Mouse (Mus musculus): ENCODE data around the gene Lnpk. TPM values are rescaled to one million over a fixed set of nuclear protein-coding genes. Genes with fewer than 3 reads are reported as not detected.

The Lnpk gene
- total RNA-seq (2015) (31.9 and 33.1 TPM in 2 replicates), total RNA-seq (2017) (33.2 and 44.9 TPM in 2 replicates)

DNA sequence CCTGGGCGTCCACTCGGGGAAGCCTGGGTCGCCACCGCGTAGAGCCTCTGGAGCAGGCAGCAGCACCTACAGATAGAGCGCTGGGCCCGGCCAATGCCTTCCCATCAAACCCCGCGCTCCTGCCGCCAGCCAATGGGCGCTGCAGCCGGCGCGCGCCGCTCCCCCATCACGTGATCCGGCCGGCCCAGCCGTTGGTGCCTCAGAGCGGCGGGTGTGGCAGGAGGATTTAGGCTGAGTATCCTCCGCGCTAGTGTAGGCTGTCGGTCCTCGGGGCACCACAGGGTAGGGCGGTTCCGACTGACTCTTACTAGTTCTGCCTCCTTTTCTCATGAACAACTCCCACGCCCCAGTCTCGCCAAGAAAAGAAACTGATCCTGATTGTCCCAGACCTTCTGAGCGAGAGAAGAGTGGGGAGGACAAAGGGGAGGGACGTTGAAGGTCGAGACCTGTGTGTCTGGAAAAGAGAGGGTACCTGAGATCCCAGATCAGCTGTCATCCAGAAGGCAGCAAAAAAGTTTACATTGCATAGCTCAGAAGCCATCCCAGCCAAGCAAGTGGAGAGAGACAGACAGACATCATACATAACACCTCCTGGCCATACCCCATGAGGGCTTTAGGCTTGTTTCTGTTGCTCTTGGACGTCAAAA, at the start of gene Lnpk:
Lnpk (minus strand) TSS at position 593 of the 647 bp plus-strand sequence.
- peak; percentile 95 for ATAC-seq (ENCODE audit: poor library complexity, severe bottlenecking)

DNA sequence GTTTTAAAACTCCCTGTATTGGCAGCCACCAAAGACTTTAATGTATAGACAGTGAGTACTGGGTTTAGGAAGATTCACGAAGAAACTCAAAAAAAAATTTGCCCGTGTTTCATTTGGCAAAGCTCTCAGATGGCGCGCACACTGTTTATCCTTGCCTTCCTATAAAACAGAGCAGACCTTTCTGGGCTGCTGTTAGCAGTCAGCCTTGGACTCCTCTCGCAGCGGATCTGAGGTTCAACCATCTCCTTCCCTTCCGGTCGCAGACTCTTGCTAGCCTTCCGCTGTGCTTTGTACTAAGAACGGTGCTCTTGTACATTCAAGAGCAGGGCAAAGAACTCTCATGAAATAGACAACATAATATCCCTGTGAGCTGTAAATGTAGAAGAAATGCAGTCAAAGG, 41.1 kb upstream of the Lnpk start:
- no peak for ATAC-seq (ENCODE audit: poor library complexity, severe bottlenecking)

DNA sequence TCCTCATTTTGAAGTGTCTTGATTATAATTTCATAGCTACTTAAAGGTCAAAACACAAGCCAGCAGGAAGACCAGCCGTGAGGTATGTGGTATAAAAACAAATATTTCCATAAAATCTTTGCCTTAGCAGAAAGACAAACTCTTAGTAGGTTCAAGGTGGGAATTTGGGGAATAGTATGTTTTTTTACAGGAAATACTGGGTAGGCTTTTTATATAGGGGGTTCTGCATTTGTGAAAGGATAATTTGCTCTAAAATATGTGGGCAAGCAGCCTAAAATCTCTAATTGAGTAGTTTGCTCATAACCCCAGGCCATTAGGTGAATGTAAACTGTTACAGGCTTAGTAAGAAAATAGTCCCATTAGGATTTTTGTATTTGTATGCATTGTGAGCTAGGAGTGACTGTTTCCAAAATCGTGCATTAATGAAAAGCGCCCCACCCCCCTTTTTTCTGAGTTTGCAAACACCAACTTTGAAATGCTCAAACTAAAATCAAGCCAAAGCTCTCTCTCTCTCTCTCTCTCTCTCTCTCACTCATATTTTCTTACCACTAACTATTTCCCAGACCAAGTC, 40.5 kb upstream of the Lnpk start:
- ATAC-seq (ENCODE audit: poor library complexity, severe bottlenecking): no peak

DNA sequence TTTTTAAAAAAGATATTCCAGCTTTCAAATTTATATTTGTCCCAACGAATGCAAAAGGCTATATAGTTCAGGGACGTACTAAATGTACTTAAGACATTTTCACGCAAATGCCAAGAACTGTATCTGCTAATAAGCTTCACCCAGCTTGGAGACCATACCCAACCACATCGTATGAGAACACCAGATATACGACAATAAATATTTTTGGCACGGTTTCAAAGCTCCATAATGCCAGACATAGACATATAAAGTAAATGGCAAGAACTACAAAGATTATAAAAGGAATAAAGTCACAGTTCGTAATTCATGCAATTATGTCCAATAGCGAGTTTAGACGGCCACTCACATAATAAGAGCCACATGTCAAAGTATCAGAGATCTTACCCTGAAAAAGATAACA, 38.5 kb upstream of the Lnpk start:
- ATAC-seq (ENCODE audit: poor library complexity, severe bottlenecking): no peak

DNA sequence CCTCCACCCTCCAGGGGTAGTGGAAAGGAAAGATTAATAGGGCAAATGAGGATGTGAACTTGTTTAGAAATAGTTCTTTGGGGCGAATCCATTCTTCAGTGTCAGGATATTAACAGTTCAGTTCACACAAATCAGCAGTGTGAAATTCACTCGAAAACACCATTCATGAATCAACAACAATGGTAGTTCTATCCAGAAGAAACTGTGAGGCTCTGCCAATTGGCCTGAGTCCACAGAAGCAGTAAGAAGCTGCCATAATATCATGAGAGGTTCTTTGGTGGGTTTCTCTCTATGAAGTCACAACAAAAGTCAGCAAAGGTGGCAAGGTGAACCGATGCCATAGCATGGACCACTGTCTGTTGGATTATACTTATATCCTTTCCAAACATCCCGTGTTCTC, 32.2 kb upstream of the Lnpk start:
- no peak for ATAC-seq (ENCODE audit: poor library complexity, severe bottlenecking)

DNA sequence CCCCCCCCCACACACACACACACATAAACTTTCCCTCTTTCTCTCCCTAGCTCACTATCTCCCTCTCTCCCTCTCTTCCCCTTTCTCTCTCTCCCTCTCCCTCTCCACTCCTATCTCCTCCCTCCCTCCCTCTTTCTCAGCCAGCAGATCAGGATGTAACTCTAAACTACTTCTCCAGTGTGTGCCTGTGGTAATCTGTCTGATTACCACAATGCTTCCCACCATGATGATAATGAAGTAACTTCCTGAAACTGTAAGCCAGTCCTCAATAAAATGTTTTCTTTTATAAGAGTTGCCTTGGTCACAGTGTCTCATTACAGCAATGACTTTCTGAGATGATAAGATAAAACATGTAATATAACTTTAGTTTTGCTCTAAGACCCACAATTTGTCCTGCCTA, 30.1 kb upstream of the Lnpk start:
- peak; percentile 67 for ATAC-seq (ENCODE audit: poor library complexity, severe bottlenecking)

DNA sequence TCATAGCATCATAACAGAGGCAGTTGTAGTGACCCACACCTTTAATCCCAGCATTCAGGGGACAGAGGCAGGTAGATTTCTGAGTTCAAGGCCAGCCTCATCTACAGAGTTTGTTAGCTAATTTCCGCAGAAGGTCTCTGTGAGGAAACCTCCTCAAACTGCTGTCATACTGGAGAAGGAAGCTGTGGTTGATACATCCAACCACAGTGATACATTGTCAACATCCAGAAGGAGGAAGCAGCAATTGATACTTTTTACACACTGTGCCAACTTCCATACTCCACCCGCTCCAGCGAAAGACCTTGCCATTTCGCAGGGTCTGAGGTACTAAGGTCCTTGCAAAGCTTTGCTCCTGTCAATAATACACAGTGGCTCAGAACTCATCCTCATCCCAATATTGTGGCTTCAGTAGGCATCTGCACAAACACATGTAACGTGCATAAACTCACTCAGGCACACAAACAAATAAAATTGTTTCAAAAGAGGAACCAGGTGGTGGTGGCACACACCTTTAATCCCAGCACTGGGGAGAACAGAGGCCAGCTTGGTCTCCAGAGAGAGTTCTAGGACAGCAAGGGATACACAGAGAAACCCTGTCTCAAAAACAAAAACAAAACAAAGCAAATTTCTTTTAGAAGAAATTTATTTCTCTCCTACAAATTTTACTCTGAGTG, 27.0 kb upstream of the Lnpk start:
- peak; percentile 97 for ATAC-seq (ENCODE audit: poor library complexity, severe bottlenecking)

DNA sequence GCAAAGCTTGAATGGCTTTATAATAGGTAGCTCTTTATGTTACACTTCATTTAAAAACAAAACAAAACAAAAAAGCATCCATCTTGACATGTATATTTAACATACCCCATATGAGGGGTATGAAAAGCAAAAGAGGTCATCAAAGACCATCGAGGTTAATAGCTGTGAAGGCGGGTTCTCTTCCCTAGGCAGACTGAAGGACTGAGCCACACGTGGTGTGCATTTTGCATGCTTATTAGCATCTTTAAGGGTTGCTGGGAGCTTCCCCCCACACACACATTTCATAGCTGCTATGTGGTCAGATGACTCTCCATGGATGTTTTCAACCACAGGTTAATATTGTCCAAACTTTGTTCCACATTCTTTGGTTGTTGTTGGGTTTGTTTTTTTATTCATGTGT, 24.8 kb upstream of the Lnpk start:
- no peak for ATAC-seq (ENCODE audit: poor library complexity, severe bottlenecking)

DNA sequence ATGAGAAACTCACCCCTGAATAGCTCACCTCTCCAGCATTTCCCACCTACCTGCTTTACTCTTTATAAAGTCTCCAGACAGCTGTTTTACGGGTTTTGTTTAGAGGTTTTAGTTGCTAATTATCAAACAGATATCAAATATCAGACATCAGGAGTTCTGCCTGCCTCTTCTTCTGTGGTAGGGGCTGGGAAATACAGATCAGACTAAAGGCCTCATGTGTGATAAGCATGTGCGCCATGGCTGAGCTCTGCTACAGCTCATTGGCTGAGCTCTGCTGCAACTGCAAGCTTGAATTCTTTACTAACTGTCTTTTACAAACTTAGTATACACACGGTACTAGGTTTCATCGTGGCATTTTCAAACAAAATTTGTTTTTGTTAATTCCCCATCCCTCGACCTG, 23.2 kb upstream of the Lnpk start:
- ATAC-seq (ENCODE audit: poor library complexity, severe bottlenecking): no peak

DNA sequence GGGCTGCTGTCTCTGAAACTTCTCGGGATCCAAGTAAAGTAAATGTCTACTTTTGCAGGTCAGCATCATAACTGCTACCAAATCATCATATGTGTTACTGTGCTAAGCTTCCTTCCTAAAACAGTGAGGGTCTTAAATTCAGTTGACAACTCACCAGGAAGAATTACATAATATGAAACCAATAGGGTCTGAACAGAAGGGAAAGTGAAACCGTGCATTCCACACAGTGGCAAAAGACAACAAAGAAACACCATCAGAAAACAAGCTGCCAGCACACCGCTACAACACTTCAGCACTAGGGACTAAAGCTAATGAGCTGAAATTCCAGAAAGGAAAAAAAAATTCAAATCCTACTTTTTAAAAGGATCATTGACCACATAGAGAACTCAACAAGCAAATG, 17.9 kb upstream of the Lnpk start:
- no peak for ATAC-seq (ENCODE audit: poor library complexity, severe bottlenecking)

DNA sequence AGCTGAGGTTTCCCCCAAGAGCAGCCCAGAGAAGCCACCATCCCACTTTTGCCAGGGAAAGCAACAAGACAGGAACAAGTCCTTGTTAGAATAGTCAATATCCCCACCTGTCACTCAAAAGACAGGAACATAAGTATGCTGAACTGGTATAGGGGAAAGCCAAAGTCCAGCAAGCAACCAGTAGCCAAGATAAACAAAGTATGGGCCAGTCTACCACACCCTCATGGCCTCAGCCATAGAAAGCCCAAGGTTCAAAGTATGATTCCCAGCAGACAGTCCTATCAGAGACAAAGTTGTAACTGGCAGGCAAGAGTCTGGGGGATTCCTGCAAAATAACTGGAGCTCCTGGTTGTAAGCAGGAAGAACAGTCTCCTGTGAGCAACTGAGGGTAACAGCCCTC, 16.9 kb upstream of the Lnpk start:
- no peak for ATAC-seq (ENCODE audit: poor library complexity, severe bottlenecking)

DNA sequence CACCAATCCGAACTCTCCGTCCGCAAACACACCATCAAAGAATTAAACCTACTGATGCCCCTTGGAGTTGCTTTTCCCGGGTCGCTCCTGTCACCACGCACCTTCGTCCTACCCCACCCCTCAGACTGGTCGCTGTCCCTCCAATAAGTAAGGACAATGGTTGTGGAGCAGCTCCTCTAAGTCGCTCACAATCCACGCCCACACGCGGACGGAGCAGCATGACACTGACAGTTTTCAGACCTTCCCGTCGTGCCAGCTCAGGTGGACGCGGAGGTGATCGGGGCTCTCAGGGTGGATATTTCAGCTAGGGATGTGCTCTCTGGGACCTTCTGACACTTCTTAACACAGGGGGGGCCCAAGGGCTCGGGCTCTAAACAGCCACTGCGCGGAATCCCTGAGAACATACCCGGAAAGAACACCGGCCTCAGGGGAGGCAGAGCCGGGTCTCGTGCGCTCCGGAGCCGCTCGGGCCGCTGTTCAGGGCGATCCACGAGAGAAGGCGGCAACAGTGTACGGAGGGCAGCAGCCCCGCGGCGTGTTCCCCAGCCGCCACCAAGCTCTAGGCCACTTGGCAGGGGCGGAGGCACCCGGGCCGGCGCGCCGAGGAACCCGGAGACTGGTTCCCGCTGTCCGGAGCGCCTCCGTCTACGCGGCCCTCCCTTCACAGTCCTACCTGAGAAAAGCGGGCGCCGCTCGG, 941 bp downstream of the Lnpk start:
- ATAC-seq (ENCODE audit: poor library complexity, severe bottlenecking): peak; percentile 64

DNA sequence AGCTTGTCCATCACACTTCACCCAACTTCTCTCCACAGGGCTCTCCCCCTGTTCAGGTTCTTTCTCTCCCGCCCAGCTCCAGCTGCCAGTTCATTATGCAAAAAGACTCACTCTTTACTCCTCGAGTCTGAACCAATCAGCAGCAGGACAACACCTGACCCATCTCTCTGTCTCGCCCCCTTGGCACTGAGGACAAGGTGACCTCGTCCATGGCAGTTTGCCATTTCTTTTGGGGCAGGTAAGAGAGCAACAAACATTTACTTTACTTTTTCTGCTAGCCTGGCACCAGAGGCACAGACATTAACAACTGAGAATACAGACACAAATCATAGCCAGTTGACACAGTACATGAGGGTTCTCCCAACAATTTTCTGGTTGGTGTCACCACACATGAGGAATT, 8.8 kb downstream of the Lnpk start:
- ATAC-seq (ENCODE audit: poor library complexity, severe bottlenecking): no peak

DNA sequence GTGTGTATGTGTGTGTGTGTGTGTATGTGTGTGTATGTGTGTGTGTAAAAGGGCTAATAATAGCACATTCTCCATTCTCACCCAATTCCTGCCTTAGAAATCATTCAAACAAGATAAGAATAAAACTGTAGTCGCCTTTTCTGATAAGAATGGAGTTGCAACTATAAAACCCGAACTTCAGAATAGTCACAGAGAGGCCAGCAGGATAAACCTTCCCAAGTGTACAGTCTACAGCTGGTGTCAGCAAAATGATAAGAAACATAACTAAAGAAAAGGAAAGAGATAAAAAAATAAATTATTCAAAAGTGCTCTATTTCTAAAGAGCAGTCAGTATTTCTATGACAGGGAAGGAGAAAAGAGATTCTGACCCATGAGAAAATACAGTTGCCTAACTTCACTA, 19.4 kb downstream of the Lnpk start:
- ATAC-seq (ENCODE audit: poor library complexity, severe bottlenecking): no peak

DNA sequence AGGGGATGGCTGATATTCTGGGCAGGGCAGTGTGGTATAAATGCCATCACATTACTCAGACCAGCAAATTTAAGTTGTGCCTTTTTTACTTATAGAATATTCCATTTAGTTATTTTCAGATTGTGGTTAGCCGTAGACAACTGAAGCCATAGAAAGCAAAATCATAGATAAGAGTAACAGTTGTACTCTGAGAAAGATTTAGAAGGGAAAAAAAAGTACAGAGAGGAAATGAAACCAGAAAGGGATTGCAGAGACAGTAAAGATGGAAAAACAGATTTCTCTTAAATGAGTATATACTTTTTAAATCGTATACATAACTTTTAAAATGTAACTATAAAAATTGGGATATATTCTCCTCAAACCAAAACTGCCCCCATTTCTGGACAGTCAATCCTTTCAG, 20.1 kb downstream of the Lnpk start:
- ATAC-seq (ENCODE audit: poor library complexity, severe bottlenecking): no peak

DNA sequence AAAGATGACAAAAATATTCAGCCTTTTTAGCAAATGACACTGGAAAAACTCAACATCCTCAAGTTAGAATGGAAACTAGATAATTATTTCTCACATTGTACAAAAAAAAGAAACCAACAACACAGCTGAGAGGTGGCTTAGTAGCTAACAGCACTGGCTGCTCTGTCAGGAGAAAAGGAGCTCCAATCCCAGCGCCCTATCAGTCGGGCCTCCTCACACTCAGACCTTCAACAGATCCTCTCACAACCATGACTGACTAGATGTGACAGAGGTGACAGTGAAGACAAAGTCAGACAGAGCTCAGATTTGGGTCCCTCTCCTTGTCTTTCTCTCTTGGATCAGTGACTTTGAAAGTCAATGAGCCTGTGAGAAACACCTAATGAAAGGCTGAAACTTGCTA, 21.8 kb downstream of the Lnpk start:
- no peak for ATAC-seq (ENCODE audit: poor library complexity, severe bottlenecking)

DNA sequence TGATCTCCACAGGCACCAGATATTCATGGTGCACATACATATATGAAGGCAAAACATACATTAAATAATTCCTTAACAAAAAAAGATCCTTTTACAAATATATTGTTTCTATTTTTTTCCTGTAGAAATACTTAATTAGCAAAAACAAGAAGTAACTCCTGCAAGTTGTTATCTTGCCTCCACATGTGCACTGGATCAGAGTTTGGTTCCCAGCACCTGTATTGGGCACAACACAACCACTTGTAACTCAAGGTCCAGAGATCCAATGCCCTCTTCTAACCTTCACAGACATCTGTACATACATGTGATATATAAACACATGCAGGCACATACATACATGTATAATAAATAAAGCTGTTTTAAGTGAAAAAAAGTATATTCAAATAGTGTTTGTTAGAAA, 27.3 kb downstream of the Lnpk start:
- ATAC-seq (ENCODE audit: poor library complexity, severe bottlenecking): no peak

DNA sequence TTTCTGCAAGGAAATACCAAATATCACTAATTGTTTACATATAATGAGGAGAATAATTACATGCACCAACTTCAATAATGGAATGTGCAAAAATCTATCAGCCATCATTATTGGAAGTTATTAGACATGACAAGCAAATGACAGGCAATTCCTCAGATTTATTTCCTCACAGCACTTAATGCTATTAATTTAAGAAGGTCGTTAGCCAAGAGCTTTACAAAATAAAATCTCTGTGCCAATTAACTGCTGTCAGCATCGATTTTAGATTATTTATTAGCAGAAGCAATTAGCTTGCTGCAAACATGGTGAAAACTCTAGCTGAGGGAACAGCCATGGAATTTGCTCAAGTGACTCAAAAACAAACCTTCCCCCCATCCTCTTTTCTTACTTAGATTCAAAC, 30.9 kb downstream of the Lnpk start:
- no peak for ATAC-seq (ENCODE audit: poor library complexity, severe bottlenecking)

DNA sequence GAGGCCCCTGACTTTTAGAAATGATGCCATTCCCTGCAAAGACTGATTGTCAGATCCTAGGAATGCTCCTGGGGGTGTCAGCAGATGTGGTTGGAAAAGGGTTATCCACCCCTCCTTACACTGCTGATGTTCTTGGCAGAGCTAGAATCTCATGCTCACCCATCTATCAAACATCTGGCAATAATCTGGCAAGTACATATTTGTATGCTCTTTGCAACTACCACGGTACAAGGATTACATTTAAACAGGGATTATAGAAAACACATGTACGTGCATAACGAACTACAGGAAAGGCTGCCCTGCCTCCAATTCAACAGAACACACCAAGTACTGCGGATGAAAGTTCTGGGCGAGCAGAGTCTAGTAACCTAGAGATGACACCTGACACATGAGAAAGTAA, 70.9 kb downstream of the Lnpk start:
- ATAC-seq (ENCODE audit: poor library complexity, severe bottlenecking): no peak

DNA sequence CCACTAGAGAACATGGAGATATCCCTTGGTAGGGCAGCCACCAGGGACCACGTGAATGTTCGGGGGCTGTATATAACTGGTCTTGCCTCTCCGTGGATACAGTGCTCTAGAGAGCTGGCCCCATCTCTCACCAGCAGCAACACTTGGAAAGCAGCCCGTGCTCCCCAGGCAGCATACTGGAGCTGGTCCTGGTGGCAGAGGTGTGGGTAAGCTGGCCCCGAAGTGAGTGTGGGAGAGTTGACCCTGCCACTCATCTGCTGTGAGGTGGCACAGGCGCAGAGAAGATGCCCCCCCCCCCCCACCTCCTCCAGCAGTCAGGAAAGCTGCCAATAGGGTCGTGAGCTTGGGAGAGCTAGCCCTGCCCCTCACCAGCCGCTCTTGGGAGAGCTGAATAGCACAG, 72.8 kb downstream of the Lnpk start:
- no peak for ATAC-seq (ENCODE audit: poor library complexity, severe bottlenecking)

DNA sequence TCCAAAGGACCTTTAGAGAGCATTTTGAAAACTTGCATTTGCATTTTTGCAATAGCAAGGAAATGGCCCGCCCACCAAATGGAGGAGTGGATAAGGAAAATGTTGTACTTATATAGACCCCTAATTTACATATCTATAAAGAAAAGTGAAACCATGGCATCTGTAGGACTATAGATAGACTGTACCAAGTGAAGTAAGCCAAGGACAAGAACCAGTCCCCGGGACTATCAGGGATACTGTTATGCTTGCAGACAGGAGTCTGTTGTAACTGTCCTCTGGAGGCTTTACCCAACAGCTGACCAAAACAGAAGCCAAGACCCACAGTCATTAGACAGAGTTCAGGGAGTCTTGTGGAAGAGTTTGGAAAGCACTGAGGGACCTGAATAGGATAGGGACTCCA, 78.9 kb downstream of the Lnpk start:
- no peak for ATAC-seq (ENCODE audit: poor library complexity, severe bottlenecking)

DNA sequence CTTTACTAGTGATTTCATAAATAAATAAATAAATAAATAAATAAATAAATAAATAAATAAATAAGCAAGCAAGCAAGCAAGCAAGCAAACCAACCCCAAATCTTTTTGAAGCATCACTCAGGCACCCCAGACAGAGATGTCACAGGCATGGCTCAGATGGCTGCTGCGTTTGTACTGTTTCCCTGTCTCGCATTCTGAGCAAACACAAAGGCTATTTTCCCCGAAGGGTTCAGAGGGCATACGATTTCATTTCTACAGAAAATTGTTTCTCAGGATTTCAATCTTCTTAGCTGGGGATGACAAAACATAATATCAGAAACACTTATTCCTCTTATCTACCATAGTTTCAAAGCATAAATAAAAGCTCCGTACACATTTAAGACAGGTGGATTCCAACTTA, 81.4 kb downstream of the Lnpk start:
- ATAC-seq (ENCODE audit: poor library complexity, severe bottlenecking): no peak

All from megakaryocyte, adult 5-6 weeks (primary cell).